Mouse (Mus musculus) CH12.LX (cell line): Measurements from ENCODE around the gene Klhl24. TPM values are rescaled to one million over a fixed set of nuclear protein-coding genes. Genes with fewer than 3 reads are reported as not detected.

Source experiments
- DNase-seq: peaks from one replicate; pipeline ENCODE4 v3.0.0-alpha.2; 2013; ENCODE audit errors: extremely low read depth
- H3K27ac ChIP-seq: 2 replicates; pipeline ENCODE4 v1.5.1; 2012; ENCODE audit warnings: low read depth, mild to moderate bottlenecking, control low read depth, moderate library complexity; ENCODE audit not compliant: insufficient read depth
- H3K27me3 ChIP-seq: replicated peaks from 2 replicates; pipeline ENCODE3; 2012; ENCODE audit warnings: inconsistent platforms
- H3K36me3 ChIP-seq, 2 experiments: replicated peaks in 1 of 2; 2 replicates each; pipeline versions ENCODE3 to v1.6.1; 2012; ENCODE audit warnings: inconsistent platforms in 1 of 2, low read length in 1 of 2, mild to moderate bottlenecking in 1 of 2, mixed read lengths in 1 of 2, moderate library complexity in 1 of 2; ENCODE audit not compliant: control insufficient read depth in 1 of 2, insufficient read depth in 1 of 2
- H3K4me1 ChIP-seq, 2 experiments: 2 replicates each; pipeline ENCODE4 v1.6.1; 2012; ENCODE audit warnings: inconsistent platforms in 1 of 2, moderate library complexity in 1 of 2; ENCODE audit not compliant: insufficient read depth in 2 of 2, control insufficient read depth in 1 of 2
- H3K4me2 ChIP-seq: 2 replicates; pipeline ENCODE4 v1.6.1; 2012; ENCODE audit warnings: low read depth, mild to moderate bottlenecking, control low read depth; ENCODE audit not compliant: poor library complexity, insufficient read depth, severe bottlenecking
- H3K4me3 ChIP-seq, 3 experiments: fragments of 150-350 bp in 1 of 3; sonication (generic) in 1 of 3; replicated peaks in 1 of 3; 2 replicates each; pipeline versions ENCODE3 to v1.5.1; 2011 to 2012; ENCODE audit warnings: low read depth in 2 of 3, low read length in 2 of 3, mild to moderate bottlenecking in 2 of 3, moderate library complexity in 2 of 3, control low read depth in 1 of 3, improper control_type of control experiment in 1 of 3, inconsistent platforms in 1 of 3, mixed read lengths in 1 of 3; ENCODE audit not compliant: poor library complexity in 1 of 3
- H3K79me2 ChIP-seq: replicated peaks from 2 replicates; pipeline ENCODE4 v1.6.1; 2012; ENCODE audit warnings: mild to moderate bottlenecking, moderate library complexity; ENCODE audit not compliant: control insufficient read depth, poor library complexity, insufficient read depth, severe bottlenecking; ENCODE audit errors: extremely low read depth
- H3K9ac ChIP-seq: 2 replicates; pipeline ENCODE4 v1.6.1; 2012; ENCODE audit warnings: low read depth, mild to moderate bottlenecking, control low read depth, moderate library complexity; ENCODE audit not compliant: insufficient read depth
- H3K9me3 ChIP-seq: replicated peaks from 2 replicates; pipeline ENCODE3; 2012; ENCODE audit warnings: low read length, inconsistent platforms, mixed read lengths
- CHD1 ChIP-seq: IDR thresholded peaks from 2 replicates; pipeline ENCODE4 v1.6.1; 2012; ENCODE audit warnings: low read depth, low read length, improper control_type of control experiment, inconsistent platforms
- CHD2 ChIP-seq: IDR thresholded peaks from 2 replicates; pipeline ENCODE4 v1.6.1; 2011; ENCODE audit warnings: low read length, improper control_type of control experiment
- ELF1 ChIP-seq: IDR thresholded peaks from 2 replicates; pipeline ENCODE4 v1.6.1; 2014; ENCODE audit warnings: low read depth, mild to moderate bottlenecking, inconsistent platforms, low read length, improper control_type of control experiment
- ETS1 ChIP-seq: conservative IDR thresholded peaks from 2 replicates; pipeline ENCODE4 v1.6.1; 2012; ENCODE audit warnings: low read depth, mild to moderate bottlenecking, inconsistent platforms, low read length, improper control_type of control experiment, moderate library complexity
- HCFC1 ChIP-seq: IDR thresholded peaks from 2 replicates; pipeline ENCODE4 v1.6.1; 2012; ENCODE audit warnings: low read depth, mild to moderate bottlenecking, inconsistent platforms, low read length, improper control_type of control experiment
- JUN ChIP-seq: IDR thresholded peaks from 2 replicates; pipeline ENCODE4 v1.6.1; 2011; ENCODE audit warnings: low read depth, mild to moderate bottlenecking, low read length, improper control_type of control experiment, moderate library complexity; ENCODE audit not compliant: insufficient read depth
- MAFK ChIP-seq: IDR thresholded peaks from 2 replicates; pipeline ENCODE4 v1.6.1; 2011; ENCODE audit warnings: low read length, improper control_type of control experiment; ENCODE audit not compliant: insufficient replicate concordance
- MAX ChIP-seq: IDR thresholded peaks from 2 replicates; pipeline ENCODE4 v1.6.1; 2011; ENCODE audit warnings: low read length, improper control_type of control experiment
- MEF2A ChIP-seq: IDR thresholded peaks from 2 replicates; pipeline ENCODE4 v1.6.1; 2014; ENCODE audit warnings: low read depth, mild to moderate bottlenecking, inconsistent platforms, low read length, improper control_type of control experiment, borderline replicate concordance
- MXI1 ChIP-seq: IDR thresholded peaks from 2 replicates; pipeline ENCODE4 v1.6.1; 2011; ENCODE audit warnings: mild to moderate bottlenecking, low read depth, low read length, improper control_type of control experiment
- MYC ChIP-seq: IDR thresholded peaks from 2 replicates; pipeline ENCODE4 v1.6.1; 2011; ENCODE audit warnings: low read depth, mild to moderate bottlenecking, improper control_type of control experiment, low read length
- NELFE ChIP-seq: IDR thresholded peaks from 2 replicates; pipeline ENCODE4 v1.6.1; 2011; ENCODE audit warnings: low read depth, low read length, improper control_type of control experiment
- POLR2A ChIP-seq: IDR thresholded peaks from 2 replicates; pipeline ENCODE4 v1.6.1; 2011; ENCODE audit warnings: low read depth, mild to moderate bottlenecking, improper control_type of control experiment, low read length
- SIN3A ChIP-seq: IDR thresholded peaks from 2 replicates; pipeline ENCODE4 v1.6.1; 2012; ENCODE audit warnings: low read length, improper control_type of control experiment, inconsistent platforms
- SMC3 ChIP-seq: IDR thresholded peaks from 2 replicates; pipeline ENCODE4 v1.6.1; 2011; ENCODE audit warnings: low read depth, low read length, improper control_type of control experiment
- TCF12 ChIP-seq: IDR thresholded peaks from 2 replicates; pipeline ENCODE4 v1.6.1; 2014; ENCODE audit warnings: low read depth, mild to moderate bottlenecking, inconsistent platforms, low read length, improper control_type of control experiment
- USF2 ChIP-seq: conservative IDR thresholded peaks from 2 replicates; pipeline ENCODE4 v1.6.1; 2011; ENCODE audit warnings: low read depth, low read length, improper control_type of control experiment
- ZC3H11A ChIP-seq: IDR thresholded peaks from 2 replicates; pipeline ENCODE4 v1.6.1; 2012; ENCODE audit warnings: low read depth, mild to moderate bottlenecking, inconsistent platforms, low read length, improper control_type of control experiment
- ZMIZ1 ChIP-seq: IDR thresholded peaks from 2 replicates; pipeline ENCODE4 v1.6.1; 2012; ENCODE audit warnings: low read depth, mild to moderate bottlenecking, inconsistent platforms, low read length, improper control_type of control experiment
- ZNF384 ChIP-seq: IDR thresholded peaks from 2 replicates; pipeline ENCODE4 v1.6.1; 2012; ENCODE audit warnings: low read depth, low read length, improper control_type of control experiment, inconsistent platforms
- dilution Hi-C: fragments of 300-500 bp; cut with MboI; formaldehyde crosslinking; loops from 2 replicates; pipeline ENCODE4 v1.14.3; 2020; ENCODE audit warnings: low sequenced_read_pairs; ENCODE audit not compliant: extremely low pct_unique_long_range_greater_than_20kb, extremely low pct_ligation_motif_present
- in situ Hi-C: fragments of 300-500 bp; cut with MboI; formaldehyde crosslinking; loops from 3 replicates; pipeline ENCODE4 v1.14.3; 2019; ENCODE audit warnings: low sequenced_read_pairs, low pct_ligation_motif_present, low pct_unique_long_range_greater_than_20kb, mixed read lengths
- polyA plus RNA-seq: library from polyadenylated mRNA; unstranded; fragments of >175 nt; gene quantifications from 2 replicates; pipeline ENCODE4 v1.2.1, GENCODE M21; 2012; ENCODE audit warnings: low read depth; ENCODE audit not compliant: insufficient read length
- total RNA-seq, 2 experiments: library from RNA; depleted of rRNA; stranded (reverse); fragments of 300-350 nt in 1 of 2; fragments of >200 nt in 1 of 2; gene quantifications; 2 replicates each; pipeline ENCODE4 v1.2.3; 2012 to 2014

Klhl24 gene
- total and polyA plus RNA-seq, 3 experiments: 15.9 to 31.1 (median 19.6) TPM

DNA sequence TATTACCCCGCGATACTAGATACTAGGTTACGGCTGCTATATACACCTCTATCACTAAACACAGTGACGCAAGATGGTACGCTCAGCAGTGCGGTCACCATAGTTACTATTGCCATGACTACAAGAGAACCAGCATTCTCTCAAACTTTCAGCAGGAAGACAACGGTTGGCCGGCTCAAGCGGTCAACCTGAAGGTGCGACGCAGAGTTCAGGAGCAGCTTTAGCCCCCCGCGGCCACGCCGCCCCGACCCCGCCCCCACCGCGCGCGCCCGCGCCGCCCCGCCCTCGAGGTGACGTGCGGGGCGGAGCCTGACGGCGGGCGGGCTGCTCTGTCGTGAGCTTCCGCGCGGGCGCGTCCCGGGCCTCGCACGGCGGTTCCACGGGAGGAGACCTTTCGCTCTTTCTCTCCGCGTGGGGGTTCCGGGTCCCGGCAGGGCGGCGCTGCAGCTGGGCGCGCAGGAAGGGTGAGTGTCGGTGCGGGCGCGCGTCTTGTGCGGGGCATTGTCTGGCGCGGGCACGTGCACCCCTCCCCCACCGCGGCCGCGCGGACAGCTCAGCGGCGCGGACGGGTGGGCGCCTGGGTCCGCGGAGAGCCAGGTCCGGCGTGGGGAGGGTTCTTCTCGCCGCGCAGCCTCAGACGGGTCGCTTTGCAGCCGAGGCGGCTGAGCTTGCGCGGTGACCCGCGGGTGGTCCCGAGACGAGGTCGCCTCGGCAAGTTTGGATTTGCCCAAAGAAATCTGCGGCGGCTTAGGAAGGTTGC, 43.6 kb downstream of the Klhl24 start, which contains the start of gene Yeats2 (continued):
- peak; percentile 74 for TF ChIP-seq MAX

DNA sequence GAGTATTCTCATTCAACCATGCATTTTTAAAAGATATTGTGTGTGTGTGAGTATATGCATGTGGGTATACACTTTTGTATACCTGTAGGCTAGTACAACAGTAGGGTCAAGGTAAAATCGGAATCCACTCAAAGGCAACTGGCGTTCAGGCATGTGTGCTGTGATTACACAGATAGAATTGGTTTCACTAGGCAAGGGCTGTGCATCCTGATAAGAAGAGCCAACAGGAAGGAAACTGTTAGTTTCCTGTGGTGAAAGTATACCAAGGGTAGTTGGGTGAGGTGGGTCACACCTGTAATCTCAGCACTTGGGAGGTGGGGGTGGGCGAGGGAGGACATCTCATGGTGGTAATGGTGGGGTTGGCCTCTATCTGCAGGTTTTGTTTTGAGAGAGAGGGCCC, 47.2 kb downstream of the Klhl24 start:
- Histone ChIP-seq H3K27ac (no peak overlapping the region), H3K9ac (no peak overlapping the region), H3K9me3 (peaks cover 5% of the 10 kb centered on the region), H3K79me2 (peaks cover 58% of the 10 kb centered on the region), H3K4me2 (no peak overlapping the region), H3K4me1 (peaks cover 7 to 52% of the 10 kb centered on the region in 2 experiments; a peak in 3 of 4 replicates), H3K36me3 (peaks cover 3 to 51% of the 10 kb centered on the region in 2 experiments), H3K27me3 (no peaks in the 10 kb centered on the region), H3K4me3 (no peak overlapping the region)
- dilution Hi-C loops (no loop called here), in situ Hi-C loops (no loop called here)
- DNase-seq: no peak
- TF ChIP-seq TCF12: no peak
- no peak for TF ChIP-seq SIN3A
- no peak for TF ChIP-seq ELF1
- no peak for TF ChIP-seq SMC3
- no peak for TF ChIP-seq ZC3H11A
- no peak for TF ChIP-seq MAFK
- TF ChIP-seq JUN: no peak
- no peak for TF ChIP-seq MXI1
- TF ChIP-seq CHD1: no peak

DNA sequence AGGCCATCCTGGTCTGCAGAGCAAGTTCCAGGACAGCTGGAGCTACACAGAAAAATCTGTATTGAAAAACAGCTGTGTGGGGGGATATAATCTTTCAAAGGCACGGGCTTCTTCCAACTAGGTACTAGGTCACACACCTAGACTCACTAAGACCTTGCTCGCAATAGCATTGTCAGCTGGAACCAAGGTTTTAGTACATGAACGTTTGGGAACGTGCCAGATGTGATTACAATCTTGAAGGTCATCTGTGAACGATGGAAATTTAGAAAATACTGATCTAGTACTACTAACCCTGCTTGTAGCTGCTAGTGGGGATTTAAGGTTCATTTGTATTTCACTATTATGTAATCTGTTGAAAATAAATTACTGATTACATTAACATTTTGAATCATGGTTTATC, 54.6 kb downstream of the Klhl24 start:
- in situ Hi-C loops (no loop called here), dilution Hi-C loops (no loop called here)
- TF ChIP-seq TCF12 (no peak), CHD2 (no peak), USF2 (no peak), NELFE (no peak), MEF2A (no peak), ZMIZ1 (no peak), ZNF384 (no peak), MYC (no peak), ETS1 (no peak), POLR2A (no peak), HCFC1 (no peak), ELF1 (no peak), MAX (no peak)

More for the DNA sequence above, 54.6 kb downstream of the Klhl24 start:
- Histone ChIP-seq H3K4me1 (peaks cover 0 to 4% of the 10 kb centered on the region in 2 experiments; a peak in 1 of 4 replicates), H3K27me3 (no peaks in the 10 kb centered on the region), H3K27ac (no peak overlapping the region), H3K36me3 (peaks cover 25 to 76% of the 10 kb centered on the region in 2 experiments), H3K9me3 (no peaks in the 10 kb centered on the region), H3K9ac (no peak overlapping the region), H3K4me3 (no peak overlapping the region), H3K79me2 (peaks cover 28% of the 10 kb centered on the region), H3K4me2 (no peak overlapping the region)
- DNase-seq: no peak
